Mouse (Mus musculus): ENCODE measurements at regions not wholly inside any gene's neighbourhood (a gene's known extent, or its start where the extent isn't known, plus 50 kb on each side); places are given as distances from the start of the nearest gene placed in this dataset.
A peak's percentile ranks its signal among the peaks of the same experiment; 100 is the strongest.

DNA sequence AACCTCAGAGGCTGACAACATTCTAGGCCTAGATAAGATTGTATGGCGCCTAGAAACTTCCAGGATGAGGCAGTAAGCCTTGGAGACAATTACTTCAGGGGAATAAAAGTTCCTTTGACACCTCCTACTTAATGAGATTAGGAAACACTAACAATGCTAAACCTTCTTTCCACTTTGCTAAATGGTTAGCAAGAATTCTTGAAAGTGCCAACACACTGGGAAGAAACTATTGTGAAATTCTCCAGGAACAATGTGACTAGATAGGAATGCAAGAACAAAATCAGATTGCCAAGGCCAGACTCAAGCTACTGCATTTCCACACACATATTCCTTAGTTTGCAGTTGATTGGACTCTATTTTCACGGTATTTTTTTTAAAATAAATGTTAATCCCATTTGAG, 76.0 kb upstream of the Dpyd start:
- H3K27ac ChIP-seq: no peak overlapping the region
- no peak overlapping the region for H3K9ac ChIP-seq (ENCODE audit: low read depth, low read length)
- no peaks in the 10 kb centered on the region for H3K9me3 ChIP-seq (replicated peaks; ENCODE audit: low read length)
- 70% methylated on average over 2 of the region's 2 CpGs for WGBS
- ATAC-seq (replicated peaks; ENCODE audit: low FRiP score, low read depth) (no peak), DNase-seq (ENCODE audit: low spot score) (no peak)
- H3K36me3 ChIP-seq (ENCODE audit: insufficient read depth, low read length): no peaks in the 10 kb centered on the region
- no peak overlapping the region for H3K4me3 ChIP-seq (replicated peaks; ENCODE audit: low read depth, low read length)
- no peaks in the 10 kb centered on the region for H3K4me1 ChIP-seq (replicated peaks; ENCODE audit: insufficient read depth, low read length)
- no peaks in the 10 kb centered on the region for H3K27me3 ChIP-seq (ENCODE audit: insufficient read depth, low read length)
- no peak for TF ChIP-seq CTCF (IDR thresholded peaks at IDR 0.05; ENCODE audit: low read depth)
- no peak overlapping the region for H3K4me2 ChIP-seq (ENCODE audit: low read length)

DNA sequence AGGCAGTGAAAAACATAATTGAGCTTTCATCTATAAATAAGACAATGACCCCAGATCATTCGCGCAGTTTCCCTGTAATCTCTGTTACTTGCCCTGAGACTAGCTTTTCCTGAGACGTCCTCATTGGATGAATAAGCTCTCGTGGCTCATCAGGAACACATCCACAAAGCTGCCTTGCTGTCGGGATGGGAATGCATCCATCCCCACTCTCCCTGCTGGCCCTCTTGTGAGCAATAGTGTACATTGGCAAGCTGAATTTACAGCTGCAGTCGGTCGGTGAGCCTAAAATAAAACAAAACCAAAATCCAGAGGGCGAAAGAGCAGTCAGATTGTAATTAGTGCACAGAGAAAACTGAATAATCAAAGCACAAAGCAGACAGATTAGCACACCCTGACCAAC, 74.5 kb upstream of the Dpyd start:
- Histone ChIP-seq H3K4me3 (replicated peaks; ENCODE audit: low read depth, low read length) (no peak overlapping the region), H3K9ac (ENCODE audit: low read depth, low read length) (no peak overlapping the region), H3K9me3 (replicated peaks; ENCODE audit: low read length) (no peaks in the 10 kb centered on the region), H3K27me3 (ENCODE audit: insufficient read depth, low read length) (no peaks in the 10 kb centered on the region), H3K27ac (no peak overlapping the region), H3K4me2 (ENCODE audit: low read length) (no peak overlapping the region), H3K36me3 (ENCODE audit: insufficient read depth, low read length) (no peaks in the 10 kb centered on the region), H3K4me1 (replicated peaks; ENCODE audit: insufficient read depth, low read length) (no peaks in the 10 kb centered on the region)
- 54% methylated on average over 8 of the region's 8 CpGs for WGBS
- no peak for ATAC-seq (replicated peaks; ENCODE audit: low FRiP score, low read depth)
- DNase-seq (ENCODE audit: low spot score): no peak
- TF ChIP-seq CTCF (IDR thresholded peaks at IDR 0.05; ENCODE audit: low read depth): no peak

DNA sequence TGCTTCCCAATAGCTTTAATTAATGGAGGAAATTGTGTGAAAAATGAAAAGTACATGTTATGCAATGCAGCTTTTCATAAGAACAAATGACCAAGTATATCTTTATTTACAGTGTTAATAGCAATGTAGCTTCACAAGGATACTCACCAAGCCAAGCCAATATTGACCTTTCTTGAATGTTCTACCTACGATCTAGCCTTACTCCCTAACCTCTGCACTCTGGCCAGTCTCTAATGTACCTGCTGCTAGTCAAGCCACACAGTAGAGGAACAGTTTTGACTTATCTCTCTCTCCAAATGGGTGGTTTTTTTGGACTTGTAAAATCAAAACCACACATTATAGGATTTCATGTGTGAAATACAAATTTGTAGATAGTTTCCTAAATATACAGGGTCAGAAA, 70.8 kb upstream of the Dpyd start:
- Histone ChIP-seq H3K27ac (no peak overlapping the region), H3K4me2 (ENCODE audit: low read length) (no peak overlapping the region), H3K9me3 (replicated peaks; ENCODE audit: low read length) (no peaks in the 10 kb centered on the region), H3K9ac (ENCODE audit: low read depth, low read length) (no peak overlapping the region), H3K27me3 (ENCODE audit: insufficient read depth, low read length) (no peaks in the 10 kb centered on the region), H3K36me3 (ENCODE audit: insufficient read depth, low read length) (no peaks in the 10 kb centered on the region), H3K4me3 (replicated peaks; ENCODE audit: low read depth, low read length) (no peak overlapping the region), H3K4me1 (replicated peaks; ENCODE audit: insufficient read depth, low read length) (no peaks in the 10 kb centered on the region)
- DNase-seq (ENCODE audit: low spot score): no peak
- 84% methylated on average over 1 of the region's 1 CpGs for WGBS
- no peak for TF ChIP-seq CTCF (IDR thresholded peaks at IDR 0.05; ENCODE audit: low read depth)
- no peak for ATAC-seq (replicated peaks; ENCODE audit: low FRiP score, low read depth)

DNA sequence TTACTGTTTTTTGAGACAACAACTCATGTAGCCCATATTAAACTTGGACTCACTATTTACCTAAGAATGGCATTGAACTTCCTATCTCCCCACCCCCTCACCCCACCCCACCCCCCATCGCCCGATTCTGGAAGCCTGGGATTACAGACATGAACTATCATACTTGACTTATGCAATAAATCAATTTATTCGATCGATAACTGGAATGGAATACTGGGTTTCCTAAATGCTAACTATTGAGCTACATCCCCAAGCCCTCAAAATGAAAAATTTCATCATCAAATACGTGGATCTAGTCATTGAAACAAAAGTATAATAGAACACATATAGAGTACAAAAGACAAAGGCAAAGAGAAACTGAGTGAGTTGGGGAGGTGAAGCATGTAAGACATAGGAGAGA, 70.1 kb upstream of the Dpyd start:
- no peaks in the 10 kb centered on the region for H3K36me3 ChIP-seq (ENCODE audit: insufficient read depth, low read length)
- TF ChIP-seq CTCF (IDR thresholded peaks at IDR 0.05; ENCODE audit: low read depth): no peak
- DNase-seq (ENCODE audit: low spot score) (no peak), ATAC-seq (replicated peaks; ENCODE audit: low FRiP score, low read depth) (no peak)
- no peak overlapping the region for H3K4me2 ChIP-seq (ENCODE audit: low read length)
- no peaks in the 10 kb centered on the region for H3K9me3 ChIP-seq (replicated peaks; ENCODE audit: low read length)
- no peaks in the 10 kb centered on the region for H3K27me3 ChIP-seq (ENCODE audit: insufficient read depth, low read length)
- no peaks in the 10 kb centered on the region for H3K4me1 ChIP-seq (replicated peaks; ENCODE audit: insufficient read depth, low read length)
- WGBS: 91% methylated on average over 5 of the region's 5 CpGs
- H3K4me3 ChIP-seq (replicated peaks; ENCODE audit: low read depth, low read length): no peak overlapping the region
- H3K27ac ChIP-seq: no peak overlapping the region
- H3K9ac ChIP-seq (ENCODE audit: low read depth, low read length): no peak overlapping the region

DNA sequence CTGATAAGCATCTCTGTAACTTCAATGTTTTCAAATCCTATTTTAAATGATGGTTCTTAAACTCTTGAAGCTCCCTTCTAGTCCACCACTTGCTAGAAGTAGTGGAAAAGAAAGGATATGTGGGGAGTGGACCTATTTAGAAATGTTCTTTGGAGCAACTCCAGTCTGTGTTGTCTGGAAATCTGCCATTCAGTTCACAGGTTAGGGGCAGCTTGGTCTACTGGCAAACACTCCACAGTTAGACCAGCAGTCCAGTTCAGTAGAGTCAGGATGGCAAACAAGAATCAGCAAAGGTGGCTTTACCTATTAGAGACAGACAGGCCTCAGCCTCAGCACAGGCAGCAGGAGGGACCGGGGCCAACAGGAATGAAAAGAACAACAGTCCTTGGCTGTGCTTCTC, 67.3 kb upstream of the Dpyd start:
- TF ChIP-seq CTCF (IDR thresholded peaks at IDR 0.05; ENCODE audit: low read depth): no peak
- Histone ChIP-seq H3K27ac (no peak overlapping the region), H3K4me3 (replicated peaks; ENCODE audit: low read depth, low read length) (no peak overlapping the region), H3K9me3 (replicated peaks; ENCODE audit: low read length) (no peaks in the 10 kb centered on the region), H3K27me3 (ENCODE audit: insufficient read depth, low read length) (no peaks in the 10 kb centered on the region), H3K4me2 (ENCODE audit: low read length) (no peak overlapping the region), H3K4me1 (replicated peaks; ENCODE audit: insufficient read depth, low read length) (no peaks in the 10 kb centered on the region), H3K36me3 (ENCODE audit: insufficient read depth, low read length) (no peaks in the 10 kb centered on the region), H3K9ac (ENCODE audit: low read depth, low read length) (no peak overlapping the region)
- 89% methylated on average over 1 of the region's 1 CpGs for WGBS
- ATAC-seq (replicated peaks; ENCODE audit: low FRiP score, low read depth): no peak
- DNase-seq (ENCODE audit: low spot score): no peak

DNA sequence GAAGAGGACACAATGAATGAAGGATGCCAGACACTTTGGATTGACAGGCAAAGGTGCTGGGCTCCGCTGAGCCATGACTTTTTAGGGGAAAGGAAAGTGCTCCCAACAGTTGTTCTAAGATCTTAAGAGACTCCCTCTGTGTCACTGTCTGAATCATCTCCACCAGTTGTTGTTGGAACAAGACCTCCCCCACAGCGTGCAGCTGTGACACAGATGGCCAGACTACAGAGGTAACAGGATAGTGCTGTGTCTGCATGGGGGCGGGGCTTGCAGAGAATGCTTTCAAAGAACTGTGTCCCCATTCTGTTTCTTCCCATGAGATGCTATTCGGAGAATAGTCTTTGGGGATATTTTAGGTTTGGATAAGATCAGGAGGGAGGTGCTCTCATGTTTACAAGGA, 61.7 kb upstream of the Dpyd start:
- TF ChIP-seq CTCF (IDR thresholded peaks at IDR 0.05; ENCODE audit: low read depth): no peak
- WGBS: 4% methylated on average over 4 of the region's 4 CpGs
- Histone ChIP-seq H3K9ac (ENCODE audit: low read depth, low read length) (no peak overlapping the region), H3K27ac (no peak overlapping the region), H3K9me3 (replicated peaks; ENCODE audit: low read length) (no peaks in the 10 kb centered on the region), H3K4me1 (replicated peaks; ENCODE audit: insufficient read depth, low read length) (no peaks in the 10 kb centered on the region), H3K36me3 (ENCODE audit: insufficient read depth, low read length) (no peaks in the 10 kb centered on the region), H3K4me2 (ENCODE audit: low read length) (no peak overlapping the region), H3K4me3 (replicated peaks; ENCODE audit: low read depth, low read length) (no peak overlapping the region), H3K27me3 (ENCODE audit: insufficient read depth, low read length) (no peaks in the 10 kb centered on the region)
- ATAC-seq (replicated peaks; ENCODE audit: low FRiP score, low read depth) (peak; percentile 89), DNase-seq (ENCODE audit: low spot score) (peak; percentile 67)

DNA sequence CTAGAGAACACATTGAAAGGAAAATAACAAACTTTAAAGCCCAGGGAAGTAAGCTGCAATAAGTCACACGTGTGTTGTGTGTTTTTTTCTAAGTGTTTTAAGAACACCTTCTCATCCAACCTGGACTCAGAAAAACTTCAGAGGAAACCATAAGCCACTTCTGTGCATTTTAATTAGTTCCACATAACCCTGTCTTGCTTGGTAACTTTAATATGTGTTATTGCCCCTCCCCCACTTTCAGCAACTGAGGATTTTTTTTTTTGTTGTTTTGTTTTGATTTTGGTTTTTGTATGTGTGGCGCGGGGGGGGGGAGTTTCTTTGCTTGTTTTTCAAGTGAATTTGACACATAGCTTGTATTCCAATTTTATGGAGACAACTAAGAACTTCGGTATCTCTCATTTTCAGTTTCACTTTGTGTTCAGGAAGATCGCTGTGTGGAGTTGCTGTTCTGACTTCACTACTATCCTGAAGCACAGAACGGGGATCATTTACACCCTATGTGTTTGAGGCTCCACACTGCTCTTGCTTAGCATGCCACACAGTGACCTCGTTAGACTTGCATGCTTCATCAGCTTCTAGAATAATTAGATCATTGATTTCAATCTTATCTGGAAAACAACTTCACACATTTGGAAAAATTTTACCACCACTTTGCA, 54.2 kb upstream of the Dpyd start:
- H3K4me1 ChIP-seq (replicated peaks; ENCODE audit: insufficient read depth, low read length): no peaks in the 10 kb centered on the region
- WGBS: 67% methylated on average over 7 of the region's 7 CpGs
- TF ChIP-seq CTCF (IDR thresholded peaks at IDR 0.05; ENCODE audit: low read depth): no peak

More for the DNA sequence above, 54.2 kb upstream of the Dpyd start:
- no peak overlapping the region for H3K27ac ChIP-seq
- no peak overlapping the region for H3K9ac ChIP-seq (ENCODE audit: low read depth, low read length)
- H3K27me3 ChIP-seq (ENCODE audit: insufficient read depth, low read length): no peaks in the 10 kb centered on the region
- H3K4me2 ChIP-seq (ENCODE audit: low read length): peak overlapping the region; percentile 31; the same call in 1 of the 2 replicates
- H3K9me3 ChIP-seq (replicated peaks; ENCODE audit: low read length): no peaks in the 10 kb centered on the region
- ATAC-seq (replicated peaks; ENCODE audit: low FRiP score, low read depth): no peak
- no peak for DNase-seq (ENCODE audit: low spot score)
- H3K4me3 ChIP-seq (replicated peaks; ENCODE audit: low read depth, low read length): 0 out of 2 replicates have a peak overlapping the region, but pooled peaks have one; percentile 5
- H3K36me3 ChIP-seq (ENCODE audit: insufficient read depth, low read length): no peaks in the 10 kb centered on the region
